Mouse (Mus musculus) G1E (cell line): ENCODE results near the gene Dguok.

Source experiments
- CTCF ChIP-seq: IDR thresholded peaks from 2 replicates; pipeline ENCODE4 v1.5.1; 2012; ENCODE audit warnings: low read depth, low read length, inconsistent platforms, mixed read lengths
- GATA1 ChIP-seq: IDR thresholded peaks from 2 replicates; pipeline ENCODE4 v1.6.1; 2012; ENCODE audit warnings: borderline replicate concordance, low read length, inconsistent platforms, mixed read lengths
- TAL1 ChIP-seq: conservative IDR thresholded peaks from 2 replicates; pipeline ENCODE4 v1.6.1; 2012; ENCODE audit warnings: low read depth, low read length, inconsistent platforms, mixed read lengths

DNA sequence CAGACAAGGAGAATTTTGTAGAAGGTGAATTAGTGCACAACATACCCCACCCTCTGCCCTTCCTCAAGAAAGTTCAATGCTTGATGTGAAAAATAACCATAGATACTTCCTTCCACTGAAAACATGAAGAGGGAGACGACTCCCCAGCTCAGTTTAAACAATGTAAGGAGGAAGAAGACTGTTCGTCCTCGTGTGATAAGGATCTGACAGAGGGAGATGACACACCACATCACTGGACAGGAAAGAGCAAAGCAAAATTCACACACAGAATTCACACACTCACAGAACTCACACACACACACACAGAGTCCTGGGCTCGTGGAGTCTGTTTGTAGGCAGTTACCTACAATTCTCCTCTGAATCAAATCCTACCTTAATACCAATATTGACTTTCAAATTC, 16.1 kb downstream of the Dguok start:
- TF ChIP-seq CTCF: no peak
- no peak for TF ChIP-seq GATA1
- no peak for TF ChIP-seq TAL1
